Mouse (Mus musculus) spleen, adult 2 months (tissue): Measurements from ENCODE around the gene Col4a3bp.

Experiments
- CTCF ChIP-seq: fragments of 200-500 bp; IDR thresholded peaks from 2 replicates; pipeline ENCODE4 v1.5.1; 2011; ENCODE audit warnings: mild to moderate bottlenecking, inconsistent platforms; ENCODE audit not compliant: insufficient read depth, insufficient read length, insufficient replicate concordance; ENCODE audit errors: extremely low read depth
- POLR2A ChIP-seq: fragments of 200-500 bp; IDR thresholded peaks from 2 replicates; pipeline ENCODE4 v1.6.1; 2011; ENCODE audit warnings: low read depth, low read length, inconsistent platforms

DNA sequence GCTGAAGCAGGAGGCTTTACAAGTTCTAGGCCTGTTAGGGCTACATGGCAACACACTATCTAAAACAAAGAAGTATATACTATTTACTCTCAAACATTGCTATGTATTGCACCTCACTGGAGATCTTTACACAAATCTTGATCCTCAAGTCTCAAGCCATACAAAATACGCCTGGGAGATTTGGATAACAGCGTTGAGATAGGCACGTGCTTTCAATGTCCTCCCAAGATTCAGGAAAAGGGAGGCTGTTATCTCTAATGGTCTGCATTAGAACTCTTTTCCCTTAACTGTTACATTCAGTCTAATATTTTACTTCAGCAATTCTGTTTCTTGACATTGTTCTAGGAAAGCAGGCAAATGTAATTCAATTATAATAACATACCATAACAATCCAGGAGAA lies 15.4 kb upstream of the Col4a3bp start:
- TF ChIP-seq POLR2A (no peak), CTCF (no peak)
